Mouse (Mus musculus) spleen, adult 2 months (tissue): Measurements from ENCODE around the gene 1600015I10Rik.

Experiments
- CTCF ChIP-seq: fragments of 200-500 bp; IDR thresholded peaks from 2 replicates; pipeline ENCODE4 v1.5.1; 2011; ENCODE audit warnings: mild to moderate bottlenecking, inconsistent platforms; ENCODE audit not compliant: insufficient read depth, insufficient read length, insufficient replicate concordance; ENCODE audit errors: extremely low read depth
- POLR2A ChIP-seq: fragments of 200-500 bp; IDR thresholded peaks from 2 replicates; pipeline ENCODE4 v1.6.1; 2011; ENCODE audit warnings: low read depth, low read length, inconsistent platforms

- no peak for TF ChIP-seq CTCF
- TF ChIP-seq POLR2A = no peak
These were observed 19.9 kb downstream of the 1600015I10Rik start for GRCm38 (mm10) chr6:48949596-48949995.
